Mouse (Mus musculus): ENCODE results near the gene Klhl5. TPM values are rescaled to one million over a fixed set of nuclear protein-coding genes. Genes with fewer than 3 reads are reported as not detected.

The Klhl5 gene
- polyA plus RNA-seq (2017; shearing (Covaris generic)), result 3.5 TPM

DNA sequence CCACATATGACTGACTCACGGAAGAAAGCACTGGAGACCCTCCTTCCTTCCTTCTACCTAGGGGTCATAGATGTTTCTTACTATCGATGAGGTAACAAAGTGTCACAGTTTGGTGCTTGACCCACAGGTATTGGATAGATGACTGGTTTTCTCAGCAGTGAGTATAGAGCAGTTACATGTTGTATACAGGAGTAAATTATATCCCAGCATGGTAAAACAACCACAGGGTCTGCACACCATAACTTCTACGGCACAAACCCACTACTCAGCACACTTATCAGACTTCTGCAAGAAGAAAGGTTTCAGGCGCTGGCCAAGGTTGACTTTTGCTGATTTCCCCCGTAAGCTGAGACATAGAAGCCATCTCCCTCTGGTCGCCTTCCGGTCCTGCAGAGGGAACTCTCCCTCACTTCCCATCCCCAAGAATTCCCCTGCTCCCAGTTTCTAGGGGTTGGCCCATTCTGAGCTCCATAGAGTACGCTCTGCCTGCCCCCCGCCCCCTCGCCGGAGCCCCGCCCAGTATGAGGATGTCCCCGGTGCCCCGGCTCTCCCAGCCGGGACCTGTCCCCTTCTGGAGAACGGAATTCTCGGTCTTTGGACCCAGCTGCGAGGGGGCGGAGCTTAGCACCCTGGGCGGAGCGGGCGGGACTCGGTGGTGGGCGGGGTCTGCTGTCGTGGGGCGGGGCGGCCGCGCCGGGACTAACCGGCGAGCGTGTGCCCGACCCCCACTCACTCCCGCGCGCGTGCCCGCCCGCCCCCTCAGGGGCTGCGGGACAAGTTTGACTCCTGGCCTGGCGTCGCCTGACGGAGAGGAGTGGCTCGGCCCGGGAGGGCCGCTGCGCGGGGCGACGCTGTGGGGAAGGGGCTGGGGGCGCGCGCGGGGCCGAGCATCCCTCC is at the start of gene Klhl5:
Gene Klhl5 (plus strand): TSS at position 664 of the 897 bp plus-strand sequence.

DNA sequence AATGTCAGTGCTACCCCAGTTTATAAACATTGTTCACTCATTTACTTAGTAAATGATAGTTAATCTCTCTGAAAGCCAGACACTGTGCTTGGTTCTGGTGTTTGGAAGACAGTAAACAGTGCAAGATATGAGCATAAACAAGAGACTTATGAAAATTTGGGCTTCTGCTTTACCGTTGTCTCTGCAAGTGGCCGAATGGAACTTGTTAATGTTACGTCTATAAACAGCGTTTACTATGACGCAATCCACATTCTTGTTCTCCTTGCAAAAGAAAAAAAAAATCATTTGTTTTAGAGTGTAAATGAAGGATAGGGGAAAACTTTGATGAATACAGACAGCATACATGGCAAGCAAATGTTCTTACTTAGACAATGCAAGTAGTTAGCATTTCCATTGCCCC is 15.4 kb upstream of the Klhl5 start, which contains the start of gene Tmem156:
Gene Tmem156 (minus strand): TSS at position 212 of the 400 bp plus-strand sequence.

DNA sequence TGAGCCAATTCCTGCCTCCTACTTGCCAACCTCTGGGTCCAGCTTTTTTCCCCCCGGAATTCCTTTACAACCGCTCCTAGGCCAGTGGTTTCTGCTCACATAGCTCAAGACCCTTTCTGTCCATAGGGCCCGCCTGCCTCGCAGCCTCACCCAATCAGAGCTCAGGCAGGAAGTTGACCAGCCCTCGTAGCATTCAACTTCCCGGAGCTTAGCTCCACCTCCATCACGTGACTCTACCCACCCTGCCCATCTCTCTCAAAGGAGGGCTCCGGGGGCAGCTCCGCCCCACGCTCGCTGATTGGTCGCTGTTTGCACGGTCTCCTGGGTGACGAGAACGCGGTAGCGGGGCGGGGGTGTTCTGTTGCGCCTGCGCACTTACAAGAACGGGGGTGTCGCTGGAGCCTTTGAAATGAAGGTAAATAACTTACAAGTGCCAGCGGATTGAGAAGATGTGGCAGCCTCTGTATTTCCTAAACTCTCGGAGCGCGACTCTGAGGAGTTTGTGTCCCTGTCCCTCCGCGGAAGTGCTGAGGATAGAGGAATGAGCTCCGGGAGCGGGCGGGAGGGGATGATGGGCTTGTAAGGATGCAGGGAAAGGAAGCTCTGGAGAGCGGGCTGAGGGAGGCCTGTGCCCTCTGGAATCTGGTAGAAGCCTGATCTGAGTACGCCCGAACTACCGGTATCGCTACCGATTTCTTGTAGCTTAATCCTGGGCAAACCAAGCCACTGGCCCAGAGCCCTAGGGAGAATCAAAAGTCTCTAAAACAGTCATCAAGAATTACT is 92.2 kb downstream of the Klhl5 start, which contains the start of gene Wdr19:
Gene Wdr19 (plus strand): TSS at position 351 of the 783 bp plus-strand sequence.

Other genes starting within 250 kb of the Klhl5 start
- 92.9 TPM for gene Tlr1, start 174.0 kb upstream of the Klhl5 start, polyA plus RNA-seq (2017; shearing (Covaris generic))
- gene Tlr6, start 147.4 kb upstream of the Klhl5 start, polyA plus RNA-seq (2017; shearing (Covaris generic)), result 8.8 TPM
- gene Fam114a1, start 137.5 kb upstream of the Klhl5 start, polyA plus RNA-seq (2017; shearing (Covaris generic)), result 3.0 TPM
- 26.4 TPM for gene Tmem156, start 15.4 kb upstream of the Klhl5 start, polyA plus RNA-seq (2017; shearing (Covaris generic))
- 9.3 TPM for gene Wdr19, start 92.2 kb downstream of the Klhl5 start, polyA plus RNA-seq (2017; shearing (Covaris generic))
- gene Rfc1, start 228.1 kb downstream of the Klhl5 start, polyA plus RNA-seq (2017; shearing (Covaris generic)), result 62.2 TPM
- not detected for gene Klb, start 240.8 kb downstream of the Klhl5 start, polyA plus RNA-seq (2017; shearing (Covaris generic))